ENCODE assay signal across 16 mouse cellular contexts in genomic region chr14:20664436-20664835, GRCm38 (mm10). TPM values are rescaled to one million over a fixed set of nuclear protein-coding genes. Genes with fewer than 3 reads are reported as not detected.
A peak's percentile ranks its signal among the peaks of the same experiment; 100 is the strongest.
DNase-seq lines count a peak whose midpoint lies in the region.
"Had no signal": no experiment of that assay in that cellular context is flagged by ENCODE, and none has a peak within 500 bp of the region (broad histone marks: within the 10 kb centered on the region; RNA-seq: fewer than 3 reads in every experiment).

No protein-coding gene starts in this region.

- H3K27me3 ChIP-seq in limb, embryonic 10.5 days (ENCODE audit: low read depth, poor library complexity, severe bottlenecking) = peaks cover 53% of the 10 kb centered on the region
- H3K27me3 ChIP-seq in midbrain, embryonic 10.5 days (ENCODE audit: low read depth, poor library complexity, severe bottlenecking) = peaks cover 56% of the 10 kb centered on the region

- DNase-seq in thymus, postnatal 0 days (ENCODE audit: low spot score) = peak; percentile 38
- no peak for DNase-seq in thymus, postnatal 10 days (ENCODE audit: low spot score in 2 of 2)
- DNase-seq in gastrocnemius, postnatal 25 days = peak; percentile 73
- no peak for DNase-seq in limb, embryonic 10.5 days (ENCODE audit: low spot score)
- no peak for DNase-seq in right cerebral cortex, postnatal 36 days (ENCODE audit: low spot score in 2 of 2)
- no peak for DNase-seq in kidney, adult 18-20 months
- no peak for DNase-seq in midbrain, embryonic 10.5 days (ENCODE audit: low spot score)
- DNase-seq: cerebellum, postnatal 14 days; kidney, adult 2 months; lung, adult 2 months; right cerebral cortex, postnatal 14 days; thymus, postnatal 25 days had no signal

- no peaks in the 10 kb centered on the region for H3K9me3 ChIP-seq in limb, embryonic 10.5 days (replicated peaks)
- H3K9me3 ChIP-seq in midbrain, embryonic 10.5 days (replicated peaks) = no peaks in the 10 kb centered on the region

- WGBS in limb, embryonic 10.5 days = 74% methylated on average over 3 of the region's 3 CpGs
- 71% methylated on average over 3 of the region's 3 CpGs for WGBS in midbrain, embryonic 10.5 days

- peak overlapping the region; percentile 3; the same call in 1 of the 2 replicates for H3K27ac ChIP-seq in limb, embryonic 10.5 days
- H3K27ac ChIP-seq in midbrain, embryonic 10.5 days (replicated peaks) = no peak overlapping the region

- peaks cover 28% of the 10 kb centered on the region for H3K4me1 ChIP-seq in limb, embryonic 10.5 days
- H3K4me1 ChIP-seq in midbrain, embryonic 10.5 days = peaks cover 28% of the 10 kb centered on the region

- peak overlapping the region; percentile 9; the same call in 1 of the 2 replicates for H3K4me3 ChIP-seq in limb, embryonic 10.5 days
- no peak overlapping the region for H3K4me3 ChIP-seq in midbrain, embryonic 10.5 days

- H3K36me3 ChIP-seq in limb, embryonic 10.5 days = no peaks in the 10 kb centered on the region
- no peaks in the 10 kb centered on the region for H3K36me3 ChIP-seq in midbrain, embryonic 10.5 days

RNA-seq across cellular contexts. Expression of gene Synpo2l, which starts 3.7 kb away (rescaled TPM):
- polyA plus RNA-seq in thymus, postnatal 0 days (2015; fragmentation: Nextera tagmentation; extraction: Ambion mirVana) = 0.22 and 0.30 TPM in 2 replicates
- 100 to 1,000 TPM; 135 to 192 TPM for total RNA-seq in gastrocnemius, postnatal 25 days (2021)
- 0.51 and 1.9 TPM in 2 replicates for polyA plus RNA-seq in limb, embryonic 10.5 days (2016; fragmentation: Nextera tagmentation; extraction: Ambion mirVana)
- 0.07 and 0.11 TPM in 2 replicates for polyA plus RNA-seq in midbrain, embryonic 10.5 days (2016; fragmentation: Nextera tagmentation; extraction: Ambion mirVana)
- total RNA-seq: monocyte, adult 5-6 weeks; neutrophil, adult 5-6 weeks had no signal

RNA-seq across cellular contexts. Expression of gene Myoz1, which starts 8.1 kb away (rescaled TPM):
- 0.52 and 0.59 TPM in 2 replicates for polyA plus RNA-seq in thymus, postnatal 0 days (2015; fragmentation: Nextera tagmentation; extraction: Ambion mirVana)
- total RNA-seq in gastrocnemius, postnatal 25 days (2021) = 1,000 to 10,000 TPM; 2,514 to 2,966 TPM
- 0.86 TPM in 1 of 2 replicates, not detected in the other for polyA plus RNA-seq in limb, embryonic 10.5 days (2016; fragmentation: Nextera tagmentation; extraction: Ambion mirVana)
- not detected in 2 replicates for polyA plus RNA-seq in midbrain, embryonic 10.5 days (2016; fragmentation: Nextera tagmentation; extraction: Ambion mirVana)
- total RNA-seq: left cerebral cortex, postnatal 14 days; neutrophil, adult 5-6 weeks had no signal
- polyA plus RNA-seq: hindbrain, embryonic 11.5 days had no signal

RNA-seq across cellular contexts. Expression of gene Sec24c, which starts 9.7 kb away (rescaled TPM):
- 52.2 and 56.8 TPM in 2 replicates for polyA plus RNA-seq in thymus, postnatal 0 days (2015; fragmentation: Nextera tagmentation; extraction: Ambion mirVana)
- total RNA-seq in gastrocnemius, postnatal 25 days (2021) = 10 to 100 TPM; 65.0 to 68.8 TPM
- 113 and 122 TPM in 2 replicates for polyA plus RNA-seq in limb, embryonic 10.5 days (2016; fragmentation: Nextera tagmentation; extraction: Ambion mirVana)
- polyA plus RNA-seq in midbrain, embryonic 10.5 days (2016; fragmentation: Nextera tagmentation; extraction: Ambion mirVana) = 103 and 114 TPM in 2 replicates

RNA-seq across cellular contexts. Expression of gene Usp54, which starts 23.6 kb away (rescaled TPM):
- 1.6 and 1.8 TPM in 2 replicates for polyA plus RNA-seq in thymus, postnatal 0 days (2015; fragmentation: Nextera tagmentation; extraction: Ambion mirVana)
- 1 to 10 TPM; 3.8 to 5.1 TPM for total RNA-seq in gastrocnemius, postnatal 25 days (2021)
- 13.5 and 16.6 TPM in 2 replicates for polyA plus RNA-seq in limb, embryonic 10.5 days (2016; fragmentation: Nextera tagmentation; extraction: Ambion mirVana)
- 14.2 and 14.3 TPM in 2 replicates for polyA plus RNA-seq in midbrain, embryonic 10.5 days (2016; fragmentation: Nextera tagmentation; extraction: Ambion mirVana)

RNA-seq across cellular contexts. Expression of gene Fut11, which starts 30.3 kb away (rescaled TPM):
- 12.2 and 13.3 TPM in 2 replicates for polyA plus RNA-seq in thymus, postnatal 0 days (2015; fragmentation: Nextera tagmentation; extraction: Ambion mirVana)
- total RNA-seq in gastrocnemius, postnatal 25 days (2021) = 1 to 10 TPM; 2.7 to 4.0 TPM
- 18.2 and 20.4 TPM in 2 replicates for polyA plus RNA-seq in limb, embryonic 10.5 days (2016; fragmentation: Nextera tagmentation; extraction: Ambion mirVana)
- 18.3 and 21.4 TPM in 2 replicates for polyA plus RNA-seq in midbrain, embryonic 10.5 days (2016; fragmentation: Nextera tagmentation; extraction: Ambion mirVana)

Comparison
In these comparisons a context has a peak if more than half of its experiments do, and no peak if none do; other contexts are left out.
1. DNase-seq: peak in thymus, postnatal 0 days (single experiment) and gastrocnemius, postnatal 25 days (single experiment); none in thymus, postnatal 10 days (0 of 2), limb, embryonic 10.5 days (single experiment), right cerebral cortex, postnatal 36 days (0 of 2), kidney, adult 18-20 months (single experiment) and midbrain, embryonic 10.5 days (single experiment).